Mouse (Mus musculus) mesoderm, embryonic 11.5 days (tissue): Measurements from ENCODE around the gene Padi6.
A peak's percentile ranks its signal among the peaks of the same experiment; 100 is the strongest.

Experiments
- DNase-seq: peaks from one replicate; pipeline ENCODE4 v3.0.0-alpha.2; 2012; ENCODE audit warnings: low read depth, low spot score

Gene Padi6

GRCm38 (mm10) chr4:140750328-140750727 lies 7.9 kb upstream of the Padi6 start:
- peak; percentile 54 for DNase-seq

- DNase-seq = no peak
These were observed 5.5 kb upstream of the Padi6 start for GRCm38 (mm10) chr4:140747978-140748377.

DNA sequence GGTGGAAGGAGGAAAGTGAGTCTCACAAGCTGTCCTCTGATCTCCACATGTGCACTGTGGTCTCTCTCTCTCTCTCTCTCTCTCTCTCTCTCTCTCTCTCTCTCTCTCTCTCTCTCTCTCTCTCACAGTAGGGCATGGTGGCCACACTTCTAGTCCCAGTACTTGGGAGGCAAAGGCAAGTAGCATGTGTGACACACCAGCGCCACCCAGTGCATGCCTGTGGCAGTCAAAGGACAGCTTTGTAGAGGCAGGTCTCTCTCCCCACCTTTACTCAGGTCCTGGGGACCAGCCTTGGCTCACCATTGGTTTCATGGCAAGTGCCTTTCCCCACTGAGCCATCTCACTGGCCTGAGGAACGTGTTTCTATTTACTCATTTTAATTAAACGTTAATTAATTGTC lies 2.2 kb upstream of the Padi6 start:
- DNase-seq = peak; percentile 60

- peak; percentile 31 for DNase-seq
These were observed 643 bp upstream of the Padi6 start for GRCm38 (mm10) chr4:140743086-140743485.

- no peak for DNase-seq
These were observed 1.0 kb downstream of the Padi6 start for GRCm38 (mm10) chr4:140741401-140741800.

DNA sequence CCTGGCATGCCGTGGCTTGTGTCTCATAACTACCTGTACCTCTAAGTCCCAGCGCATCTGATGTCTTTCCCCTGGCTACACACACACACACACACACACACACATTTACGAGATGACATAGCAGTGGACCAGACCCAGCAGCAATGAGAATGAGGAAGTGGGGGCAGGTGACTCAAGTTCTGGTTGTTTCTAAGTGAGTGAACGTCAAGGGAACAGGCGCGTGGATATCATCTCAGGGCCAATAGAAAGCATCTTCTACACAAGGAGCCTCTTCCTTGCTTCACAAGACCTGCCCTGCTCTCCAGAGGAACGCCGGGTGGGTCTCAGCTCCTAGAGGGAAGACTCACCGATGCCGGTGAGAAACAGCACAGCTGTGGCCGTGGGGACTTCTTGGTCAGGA lies 1.8 kb downstream of the Padi6 start:
- DNase-seq = no peak

- no peak for DNase-seq
These were observed 9.6 kb downstream of the Padi6 start for GRCm38 (mm10) chr4:140732871-140733270.

- no peak for DNase-seq
These were observed 10.8 kb downstream of the Padi6 start for GRCm38 (mm10) chr4:140731654-140732053.

DNA sequence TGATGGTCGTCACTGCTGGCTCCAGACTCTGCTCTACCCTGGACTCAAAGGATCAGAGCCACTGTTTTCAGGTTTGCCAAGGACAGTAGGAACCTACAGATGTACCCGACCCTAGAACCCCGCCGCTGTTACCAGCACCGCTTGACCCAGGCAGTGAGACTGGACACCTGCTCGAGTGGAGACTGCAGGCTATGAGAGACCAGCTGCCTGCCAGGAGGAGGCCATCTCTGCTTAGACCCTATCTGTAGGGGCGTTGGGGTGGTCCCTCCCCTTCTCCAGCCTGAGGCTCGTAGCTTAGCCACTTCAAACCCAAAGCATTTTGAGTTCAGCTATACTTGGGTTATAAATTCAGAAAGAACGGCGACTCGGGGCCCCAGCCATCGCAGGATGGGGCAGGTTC lies 15.5 kb downstream of the Padi6 start:
- no peak for DNase-seq

DNA sequence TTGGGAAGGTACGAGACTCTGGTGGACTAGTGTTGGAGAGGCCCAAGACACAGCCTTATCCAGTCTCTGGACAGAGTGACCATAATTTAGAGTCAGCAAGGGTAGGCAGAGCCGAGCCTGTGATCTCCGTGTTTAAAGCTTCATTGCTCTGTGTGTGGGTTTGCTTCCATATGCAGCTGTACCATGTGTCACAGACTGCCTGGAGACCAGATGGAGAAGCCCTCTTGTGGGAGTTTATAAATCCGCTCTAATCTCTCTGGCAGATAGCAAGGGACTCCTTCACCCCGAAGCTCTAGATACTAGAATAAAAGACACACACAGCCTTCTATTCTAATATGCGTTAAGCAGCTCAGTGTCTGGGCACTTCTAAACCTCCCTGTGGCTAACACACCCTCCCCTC lies 17.7 kb downstream of the Padi6 start:
- no peak for DNase-seq

GRCm38 (mm10) chr4:140723801-140724200 lies 18.6 kb downstream of the Padi6 start:
- peak; percentile 75 for DNase-seq

DNA sequence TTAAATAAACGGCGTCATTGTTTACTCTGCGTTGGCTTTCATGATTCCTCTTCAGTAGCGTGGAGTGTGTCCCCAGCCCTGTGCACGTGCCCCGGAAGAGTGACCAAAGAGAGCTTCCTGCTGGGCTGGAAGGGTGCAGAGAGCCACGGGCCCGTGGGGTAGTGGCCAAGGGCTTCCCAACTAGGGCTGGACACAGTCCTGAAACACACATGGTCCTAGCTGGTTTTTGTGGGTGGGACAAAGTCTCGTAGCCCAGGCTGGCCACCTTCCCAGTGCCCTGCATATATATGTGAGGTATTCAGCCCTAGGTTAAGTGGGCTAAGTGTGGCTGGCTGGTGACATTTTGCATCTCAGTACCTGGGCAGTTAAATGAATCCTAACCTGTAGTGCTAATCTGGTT lies 19.3 kb downstream of the Padi6 start:
- DNase-seq = no peak

DNA sequence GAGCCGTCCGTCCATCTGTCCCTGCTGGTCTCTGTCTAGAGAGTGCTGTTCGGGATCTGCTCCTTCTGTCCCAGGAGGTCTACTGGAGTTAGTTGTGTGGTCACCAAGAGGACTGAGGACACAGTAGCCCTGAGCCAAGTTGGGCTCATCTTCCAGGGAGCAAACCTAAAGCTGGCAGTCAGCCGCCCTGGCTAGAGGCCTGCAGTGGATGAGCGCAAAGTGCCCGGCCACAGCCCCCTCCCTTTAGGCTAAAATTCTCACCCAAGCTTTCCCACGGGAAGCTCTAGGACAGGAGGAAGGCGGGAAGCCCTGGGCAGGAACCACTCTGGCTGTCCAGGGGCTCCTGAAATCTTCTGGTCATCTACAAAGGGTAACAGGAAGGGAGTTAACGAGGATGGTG lies 19.7 kb downstream of the Padi6 start:
- no peak for DNase-seq

DNA sequence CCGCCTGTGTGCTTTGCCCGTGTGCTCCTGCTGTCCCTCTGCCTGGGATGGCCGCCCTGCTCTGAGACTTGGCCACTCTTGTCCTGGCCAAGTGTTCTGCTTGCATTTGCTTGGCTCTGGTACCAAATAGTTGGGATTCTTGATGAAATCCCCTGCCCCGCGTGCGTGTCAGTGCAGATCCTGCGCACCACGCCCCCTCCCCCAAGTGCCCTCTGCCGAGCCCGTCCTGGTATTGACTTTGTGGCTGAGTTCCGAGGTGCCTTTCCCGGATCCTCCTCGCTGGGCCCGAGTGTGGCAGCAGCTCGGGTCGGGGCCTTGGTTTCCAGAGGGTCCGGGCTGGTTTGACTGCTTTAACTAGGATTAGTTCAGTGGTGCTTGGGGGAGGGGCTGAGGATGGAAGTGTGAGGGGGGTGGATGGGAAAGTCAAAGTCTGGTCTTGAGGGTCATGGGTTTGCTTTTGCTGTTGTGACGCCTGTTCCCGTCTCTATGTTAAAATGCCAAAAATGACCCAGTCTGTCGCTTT lies 20.4 kb downstream of the Padi6 start:
- DNase-seq = no peak

- DNase-seq = no peak
These were observed 22.4 kb downstream of the Padi6 start for GRCm38 (mm10) chr4:140720091-140720490.

GRCm38 (mm10) chr4:140718436-140718835 lies 24.0 kb downstream of the Padi6 start:
- DNase-seq = no peak

- DNase-seq = no peak
These were observed 25.4 kb downstream of the Padi6 start for GRCm38 (mm10) chr4:140716994-140717393.

DNA sequence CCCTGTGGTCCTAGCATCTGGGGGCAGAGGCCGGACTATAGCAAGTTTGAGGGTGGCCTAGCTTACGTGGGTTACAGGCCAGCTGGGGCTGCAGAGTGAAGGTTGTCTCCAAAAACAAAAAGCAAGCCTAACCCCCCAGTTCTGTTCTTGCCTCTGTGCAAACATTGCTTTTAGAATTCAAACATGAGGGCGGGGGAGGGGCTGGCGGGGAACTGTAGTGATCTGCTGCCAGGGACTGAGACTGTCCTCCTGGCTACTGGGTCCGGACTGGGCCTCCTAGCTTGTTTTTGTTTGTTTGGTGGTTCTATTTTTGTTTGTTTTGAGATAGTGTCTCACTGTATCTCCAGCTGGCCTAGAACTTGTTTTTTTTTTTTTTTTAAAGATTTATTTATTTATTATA lies 27.9 kb downstream of the Padi6 start:
- DNase-seq = no peak

- DNase-seq = peak; percentile 90
These were observed 28.7 kb downstream of the Padi6 start for GRCm38 (mm10) chr4:140713480-140714365.

- DNase-seq = no peak
These were observed 31.1 kb downstream of the Padi6 start for GRCm38 (mm10) chr4:140711360-140711759.

DNA sequence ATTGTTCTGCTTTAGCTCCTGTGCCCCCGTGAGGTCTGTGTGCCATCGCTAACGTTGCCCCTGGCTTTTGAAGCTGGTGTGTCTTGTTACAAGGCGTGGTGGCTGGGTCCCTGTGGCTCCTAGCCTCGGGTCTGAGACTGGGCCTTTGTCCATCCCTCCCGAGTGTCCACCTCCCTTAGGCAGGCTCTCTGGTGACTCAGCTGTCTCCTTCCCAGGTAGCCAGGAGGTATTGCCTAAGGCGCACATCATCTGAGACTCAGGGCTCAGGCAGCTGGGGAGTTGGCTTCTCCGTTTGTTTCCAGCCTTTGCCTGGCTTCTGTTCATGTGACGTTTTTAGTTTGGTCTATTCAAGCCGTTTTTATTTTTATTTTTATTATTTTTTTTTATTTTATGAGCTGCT lies 31.7 kb downstream of the Padi6 start:
- no peak for DNase-seq

DNA sequence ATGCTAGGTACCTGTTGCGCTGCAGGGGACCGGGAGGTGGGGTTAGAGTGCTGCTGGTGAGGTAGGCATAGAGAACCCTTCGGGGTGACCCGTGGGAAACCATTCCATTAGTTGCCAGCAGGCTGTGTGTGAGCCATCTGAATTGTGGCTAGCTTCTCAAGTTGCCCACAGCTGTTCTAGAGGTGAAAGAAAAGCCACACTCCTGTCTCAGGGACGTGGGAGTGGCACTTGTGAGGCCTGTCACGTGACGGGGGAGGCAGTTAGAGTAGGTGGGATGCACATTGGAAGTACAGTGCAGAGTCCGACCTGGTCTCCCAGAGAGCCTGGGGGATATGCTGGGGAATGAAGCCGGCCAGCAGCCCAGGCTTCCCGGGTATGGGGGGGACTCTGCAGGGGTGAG lies 32.8 kb downstream of the Padi6 start:
- DNase-seq = no peak

DNA sequence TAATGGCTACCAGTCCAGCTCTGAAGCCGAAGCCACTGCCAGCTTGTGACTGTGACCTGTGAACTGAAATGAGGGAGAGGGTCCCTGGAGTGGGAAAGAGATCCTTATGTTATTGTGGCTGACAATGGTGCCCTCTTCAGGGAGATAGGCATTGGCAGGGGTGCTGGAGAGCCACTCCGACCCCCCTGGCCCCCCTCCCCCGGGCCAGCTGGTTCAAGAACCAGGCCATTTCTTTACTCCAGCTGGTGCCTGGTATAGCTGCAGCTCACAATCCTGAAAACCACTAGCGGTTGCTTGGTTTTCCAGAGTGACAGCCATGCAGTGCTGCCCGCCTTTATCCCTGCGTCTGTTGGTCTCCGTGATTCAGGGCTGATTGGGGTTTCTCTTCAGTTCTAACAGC lies 33.3 kb downstream of the Padi6 start:
- no peak for DNase-seq
